ENCODE assay signal across 9 mouse cellular contexts in the genomic region with DNA sequence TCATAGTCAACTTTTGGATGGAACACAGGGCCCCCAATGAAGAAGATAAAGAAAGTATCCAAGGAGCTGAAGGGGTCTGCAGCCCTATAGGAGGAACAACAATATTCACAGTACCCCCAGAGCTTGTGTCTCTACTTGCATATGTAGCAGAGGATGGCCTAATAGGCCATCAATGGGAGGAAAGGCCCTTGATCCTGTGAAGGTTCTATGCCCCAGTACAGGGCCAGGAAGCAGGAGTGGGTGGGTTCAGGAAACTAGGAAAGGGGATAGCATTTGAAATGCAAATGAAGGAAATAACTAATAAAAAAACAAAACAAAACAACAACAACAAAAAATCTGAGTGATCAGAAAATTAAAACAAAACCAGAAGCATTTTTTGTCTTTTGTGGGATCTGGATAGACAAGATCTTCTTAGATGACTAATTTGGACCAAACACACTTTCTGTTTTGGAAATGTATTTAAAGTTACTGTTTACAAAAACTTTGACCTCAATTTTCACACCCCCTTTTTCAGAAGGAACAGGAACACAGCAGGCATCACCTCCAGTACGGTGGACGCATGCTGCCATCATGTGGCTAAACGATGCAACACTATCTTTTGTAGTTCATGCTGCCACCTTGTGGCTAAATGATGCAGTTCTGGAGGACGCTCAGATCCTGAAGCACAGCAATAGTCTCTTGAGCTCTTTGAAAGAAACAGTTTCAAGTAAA. TPM values are rescaled to one million over a fixed set of nuclear protein-coding genes. Genes with fewer than 3 reads are reported as not detected.
DNase-seq lines count a peak whose midpoint lies in the region; ATAC-seq and TF ChIP-seq lines count a peak whose summit lies in the region.
"Had no signal": no experiment of that assay in that cellular context is flagged by ENCODE, and none has a peak within 500 bp of the region (broad histone marks: within the 10 kb centered on the region; RNA-seq: fewer than 3 reads in every experiment).

No protein-coding gene starts in this region.

- TF ChIP-seq CTCF in bone marrow macrophage, adult 2 months (IDR thresholded peaks at IDR 0.05; ENCODE audit: low read depth, low read length), result peak; percentile 99
- peak; percentile 100 for TF ChIP-seq CTCF in lung, embryonic 14.5 days (IDR thresholded peaks at IDR 0.05; ENCODE audit: low read depth)

- intact Hi-C loops in heart, postnatal 14 days (cut with DNase I), result loop anchor here (1.0 to 5.0 kb wide), 2 partner anchors 120 to 311 kb away; a partner anchor contains a TSS

- no peak overlapping the region for H3K4me2 ChIP-seq in lung, embryonic 14.5 days

- peak; percentile 29 to 64 for DNase-seq in CD8-positive naive resting alpha-beta T cell, adult 2 months (ENCODE audit: low read depth in 2 of 2, low spot score in 2 of 2)
- peak; percentile 42 for DNase-seq in fibroblast of lung, adult 2 months (ENCODE audit: low read depth)
- DNase-seq in heart, postnatal 14 days, result peak; percentile 75 to 84
- DNase-seq in large intestine, adult 2 months (ENCODE audit: low read depth, low spot score), result peak; percentile 57
- DNase-seq in lung, embryonic 14.5 days, result peak; percentile 94
- peak; percentile 53 for DNase-seq in ovary, postnatal 10 days (ENCODE audit: low spot score)
- peak; percentile 9 to 64 for DNase-seq in thymus, postnatal 10 days (ENCODE audit: low spot score in 2 of 2)

- 2% methylated on average over 4 of the region's 4 CpGs for WGBS in large intestine, adult 2 months
- 1% methylated on average over 4 of the region's 4 CpGs for WGBS in lung, embryonic 14.5 days

- H3K9me3 ChIP-seq in lung, embryonic 14.5 days (ENCODE audit: low read depth, low read length), result no peaks in the 10 kb centered on the region

- no peak overlapping the region for H3K27ac ChIP-seq in bone marrow macrophage, adult 2 months (ENCODE audit: insufficient read depth, low read depth, low read length)
- no peak overlapping the region for H3K27ac ChIP-seq in lung, embryonic 14.5 days (ENCODE audit: low read depth)

- ATAC-seq in lung, embryonic 14.5 days (ENCODE audit: insufficient read depth), result peak; percentile 86

- no peak overlapping the region for H3K4me3 ChIP-seq in bone marrow macrophage, adult 2 months (ENCODE audit: insufficient read depth, low read length)
- no peak overlapping the region for H3K4me3 ChIP-seq in lung, embryonic 14.5 days (ENCODE audit: low read depth, low read length)

- TF ChIP-seq POLR2A in bone marrow macrophage, adult 2 months (IDR thresholded peaks at IDR 0.05; ENCODE audit: borderline replicate concordance, low read depth, low read length), result no peak

- 0 out of 2 replicates have a peak, but pooled peaks cover 5% of the 10 kb centered on the region for H3K27me3 ChIP-seq in lung, embryonic 14.5 days (ENCODE audit: insufficient read depth, low read length)

- H3K9ac ChIP-seq in lung, embryonic 14.5 days, result no peak overlapping the region

- H3K36me3 ChIP-seq in lung, embryonic 14.5 days (ENCODE audit: insufficient read depth), result no peaks in the 10 kb centered on the region

- no peaks in the 10 kb centered on the region for H3K4me1 ChIP-seq in bone marrow macrophage, adult 2 months (ENCODE audit: control insufficient read depth, insufficient read depth, low read length)
- H3K4me1 ChIP-seq in lung, embryonic 14.5 days (ENCODE audit: insufficient read depth), result no peaks in the 10 kb centered on the region

RNA-seq across cellular contexts. Expression of a gene that starts 2.6 kb away (rescaled TPM):
- not detected in 2 replicates for polyA plus RNA-seq in bone marrow macrophage, adult 2 months (2012; ENCODE audit: insufficient read depth, insufficient read length, missing spikeins)
- not detected for total RNA-seq in heart, postnatal 14 days (2021)
- polyA plus RNA-seq in large intestine, adult 2 months (2012; rRNA removed), result not detected in 2 replicates
- polyA plus RNA-seq in lung, embryonic 14.5 days (2014; fragmentation: Nextera tagmentation; extraction: Ambion mirVana), result not detected in 2 replicates
- polyA plus RNA-seq: heart, embryonic 14.5 days had no signal

RNA-seq across cellular contexts. Expression of a gene that starts 9.6 kb away (rescaled TPM):
- not detected in 2 replicates for polyA plus RNA-seq in bone marrow macrophage, adult 2 months (2012; ENCODE audit: insufficient read depth, insufficient read length, missing spikeins)
- total RNA-seq in heart, postnatal 14 days (2021), result not detected
- not detected in 2 replicates for polyA plus RNA-seq in large intestine, adult 2 months (2012; rRNA removed)
- polyA plus RNA-seq in lung, embryonic 14.5 days (2014; fragmentation: Nextera tagmentation; extraction: Ambion mirVana), result not detected in 2 replicates
- polyA plus RNA-seq: heart, embryonic 14.5 days had no signal

RNA-seq across cellular contexts. Expression of a gene that starts 9.7 kb away (rescaled TPM):
- polyA plus RNA-seq in bone marrow macrophage, adult 2 months (2012; ENCODE audit: insufficient read depth, insufficient read length, missing spikeins), result not detected in 2 replicates
- under 1 TPM in 1 of 2 experiments, not detected in 1; 0.80 TPM for total RNA-seq in heart, postnatal 14 days (2021)
- 12.6 and 18.4 TPM in 2 replicates for polyA plus RNA-seq in large intestine, adult 2 months (2012; rRNA removed)
- not detected in 2 replicates for polyA plus RNA-seq in lung, embryonic 14.5 days (2014; fragmentation: Nextera tagmentation; extraction: Ambion mirVana)
- polyA plus RNA-seq: heart, embryonic 14.5 days had no signal

RNA-seq across cellular contexts. Expression of a gene that starts 16.6 kb away (rescaled TPM):
- not detected in 2 replicates for polyA plus RNA-seq in bone marrow macrophage, adult 2 months (2012; ENCODE audit: insufficient read depth, insufficient read length, missing spikeins)
- not detected for total RNA-seq in heart, postnatal 14 days (2021)
- polyA plus RNA-seq in large intestine, adult 2 months (2012; rRNA removed), result not detected in 2 replicates
- polyA plus RNA-seq in lung, embryonic 14.5 days (2014; fragmentation: Nextera tagmentation; extraction: Ambion mirVana), result not detected in 2 replicates
- polyA plus RNA-seq: heart, embryonic 14.5 days had no signal

RNA-seq across cellular contexts. Expression of a gene that starts 33.8 kb away (rescaled TPM):
- not detected in 2 replicates for polyA plus RNA-seq in bone marrow macrophage, adult 2 months (2012; ENCODE audit: insufficient read depth, insufficient read length, missing spikeins)
- not detected for total RNA-seq in heart, postnatal 14 days (2021)
- polyA plus RNA-seq in large intestine, adult 2 months (2012; rRNA removed), result not detected in 2 replicates
- polyA plus RNA-seq in lung, embryonic 14.5 days (2014; fragmentation: Nextera tagmentation; extraction: Ambion mirVana), result not detected in 2 replicates
- polyA plus RNA-seq: heart, embryonic 14.5 days had no signal

Comparison
In these comparisons a context has a peak if more than half of its experiments do, and no peak if none do; other contexts are left out.
1. DNase-seq: peak in every context shown above with its lines; median percentile 94 in lung, embryonic 14.5 days; 80 in heart, postnatal 14 days; 57 in large intestine, adult 2 months; 53 in ovary, postnatal 10 days; 46 in CD8-positive naive resting alpha-beta T cell, adult 2 months; 42 in fibroblast of lung, adult 2 months; 36 in thymus, postnatal 10 days.
2. RNA of a gene that starts 9.7 kb away (polyA plus RNA-seq): 12.6 to 18.4 TPM in large intestine, adult 2 months; not detected in bone marrow macrophage, adult 2 months and not detected in lung, embryonic 14.5 days; every median in the first group is over 10 times any median in the second.